Mouse (Mus musculus) CH12.LX (cell line): ENCODE measurements around the gene Iscu. TPM values are rescaled to one million over a fixed set of nuclear protein-coding genes. Genes with fewer than 3 reads are reported as not detected.
A peak's percentile ranks its signal among the peaks of the same experiment; 100 is the strongest.

ENCODE experiments used
- DNase-seq: peaks from one replicate; pipeline ENCODE4 v3.0.0-alpha.2; 2013; ENCODE audit errors: extremely low read depth
- H3K27ac ChIP-seq: 2 replicates; pipeline ENCODE4 v1.5.1; 2012; ENCODE audit warnings: low read depth, mild to moderate bottlenecking, control low read depth, moderate library complexity; ENCODE audit not compliant: insufficient read depth
- H3K27me3 ChIP-seq: replicated peaks from 2 replicates; pipeline ENCODE3; 2012; ENCODE audit warnings: inconsistent platforms
- H3K36me3 ChIP-seq, 2 experiments: replicated peaks in 1 of 2; 2 replicates each; pipeline versions ENCODE3 to v1.6.1; 2012; ENCODE audit warnings: inconsistent platforms in 1 of 2, low read length in 1 of 2, mild to moderate bottlenecking in 1 of 2, mixed read lengths in 1 of 2, moderate library complexity in 1 of 2; ENCODE audit not compliant: control insufficient read depth in 1 of 2, insufficient read depth in 1 of 2
- H3K4me1 ChIP-seq, 2 experiments: 2 replicates each; pipeline ENCODE4 v1.6.1; 2012; ENCODE audit warnings: inconsistent platforms in 1 of 2, moderate library complexity in 1 of 2; ENCODE audit not compliant: insufficient read depth in 2 of 2, control insufficient read depth in 1 of 2
- H3K4me2 ChIP-seq: 2 replicates; pipeline ENCODE4 v1.6.1; 2012; ENCODE audit warnings: low read depth, mild to moderate bottlenecking, control low read depth; ENCODE audit not compliant: poor library complexity, insufficient read depth, severe bottlenecking
- H3K4me3 ChIP-seq, 3 experiments: fragments of 150-350 bp in 1 of 3; sonication (generic) in 1 of 3; replicated peaks in 1 of 3; 2 replicates each; pipeline versions ENCODE3 to v1.5.1; 2011 to 2012; ENCODE audit warnings: low read depth in 2 of 3, low read length in 2 of 3, mild to moderate bottlenecking in 2 of 3, moderate library complexity in 2 of 3, control low read depth in 1 of 3, improper control_type of control experiment in 1 of 3, inconsistent platforms in 1 of 3, mixed read lengths in 1 of 3; ENCODE audit not compliant: poor library complexity in 1 of 3
- H3K79me2 ChIP-seq: replicated peaks from 2 replicates; pipeline ENCODE4 v1.6.1; 2012; ENCODE audit warnings: mild to moderate bottlenecking, moderate library complexity; ENCODE audit not compliant: control insufficient read depth, poor library complexity, insufficient read depth, severe bottlenecking; ENCODE audit errors: extremely low read depth
- H3K9ac ChIP-seq: 2 replicates; pipeline ENCODE4 v1.6.1; 2012; ENCODE audit warnings: low read depth, mild to moderate bottlenecking, control low read depth, moderate library complexity; ENCODE audit not compliant: insufficient read depth
- H3K9me3 ChIP-seq: replicated peaks from 2 replicates; pipeline ENCODE3; 2012; ENCODE audit warnings: low read length, inconsistent platforms, mixed read lengths
- BHLHE40 ChIP-seq: IDR thresholded peaks from 2 replicates; pipeline ENCODE4 v1.6.1; 2011; ENCODE audit warnings: mild to moderate bottlenecking, low read depth, low read length, improper control_type of control experiment
- CHD1 ChIP-seq: IDR thresholded peaks from 2 replicates; pipeline ENCODE4 v1.6.1; 2012; ENCODE audit warnings: low read depth, low read length, improper control_type of control experiment, inconsistent platforms
- CHD2 ChIP-seq: IDR thresholded peaks from 2 replicates; pipeline ENCODE4 v1.6.1; 2011; ENCODE audit warnings: low read length, improper control_type of control experiment
- E2F4 ChIP-seq: IDR thresholded peaks from 2 replicates; pipeline ENCODE4 v1.6.1; 2011; ENCODE audit warnings: low read depth, low read length, improper control_type of control experiment; ENCODE audit not compliant: insufficient replicate concordance
- EP300 ChIP-seq: IDR thresholded peaks from 2 replicates; pipeline ENCODE4 v1.6.1; 2011; ENCODE audit warnings: low read length, improper control_type of control experiment
- ETS1 ChIP-seq: conservative IDR thresholded peaks from 2 replicates; pipeline ENCODE4 v1.6.1; 2012; ENCODE audit warnings: low read depth, mild to moderate bottlenecking, inconsistent platforms, low read length, improper control_type of control experiment, moderate library complexity
- IRF4 ChIP-seq: IDR thresholded peaks from 2 replicates; pipeline ENCODE4 v1.6.1; 2014; ENCODE audit warnings: low read depth, mild to moderate bottlenecking, inconsistent platforms, low read length, improper control_type of control experiment
- JUN ChIP-seq: IDR thresholded peaks from 2 replicates; pipeline ENCODE4 v1.6.1; 2011; ENCODE audit warnings: low read depth, mild to moderate bottlenecking, low read length, improper control_type of control experiment, moderate library complexity; ENCODE audit not compliant: insufficient read depth
- JUND ChIP-seq: conservative IDR thresholded peaks from 2 replicates; pipeline ENCODE4 v1.6.1; 2011; ENCODE audit warnings: low read depth, low read length, improper control_type of control experiment
- KAT2A ChIP-seq: IDR thresholded peaks from 2 replicates; pipeline ENCODE4 v1.6.1; 2012; ENCODE audit warnings: low read length, improper control_type of control experiment, inconsistent platforms; ENCODE audit not compliant: insufficient replicate concordance
- MAFK ChIP-seq: IDR thresholded peaks from 2 replicates; pipeline ENCODE4 v1.6.1; 2011; ENCODE audit warnings: low read length, improper control_type of control experiment; ENCODE audit not compliant: insufficient replicate concordance
- MAX ChIP-seq: IDR thresholded peaks from 2 replicates; pipeline ENCODE4 v1.6.1; 2011; ENCODE audit warnings: low read length, improper control_type of control experiment
- MAZ ChIP-seq: IDR thresholded peaks from 2 replicates; pipeline ENCODE4 v1.6.1; 2012; ENCODE audit warnings: low read depth, mild to moderate bottlenecking, inconsistent platforms, low read length, improper control_type of control experiment, moderate library complexity
- MEF2A ChIP-seq: IDR thresholded peaks from 2 replicates; pipeline ENCODE4 v1.6.1; 2014; ENCODE audit warnings: low read depth, mild to moderate bottlenecking, inconsistent platforms, low read length, improper control_type of control experiment, borderline replicate concordance
- MXI1 ChIP-seq: IDR thresholded peaks from 2 replicates; pipeline ENCODE4 v1.6.1; 2011; ENCODE audit warnings: mild to moderate bottlenecking, low read depth, low read length, improper control_type of control experiment
- MYC ChIP-seq: IDR thresholded peaks from 2 replicates; pipeline ENCODE4 v1.6.1; 2011; ENCODE audit warnings: low read depth, mild to moderate bottlenecking, improper control_type of control experiment, low read length
- NELFE ChIP-seq: IDR thresholded peaks from 2 replicates; pipeline ENCODE4 v1.6.1; 2011; ENCODE audit warnings: low read depth, low read length, improper control_type of control experiment
- NRF1 ChIP-seq: IDR thresholded peaks from 2 replicates; pipeline ENCODE4 v1.6.1; 2014; ENCODE audit warnings: low read depth, mild to moderate bottlenecking, inconsistent platforms, low read length, improper control_type of control experiment, moderate library complexity
- POLR2AphosphoS2 ChIP-seq: IDR thresholded peaks from 2 replicates; pipeline ENCODE4 v1.6.1; 2011; ENCODE audit warnings: low read depth, low read length, improper control_type of control experiment
- RAD21 ChIP-seq: IDR thresholded peaks from 2 replicates; pipeline ENCODE4 v1.6.1; 2011; ENCODE audit warnings: low read depth, mild to moderate bottlenecking, low read length, improper control_type of control experiment, moderate library complexity
- RCOR1 ChIP-seq: conservative IDR thresholded peaks from 2 replicates; pipeline ENCODE4 v1.6.1; 2012; ENCODE audit warnings: low read depth, mild to moderate bottlenecking, inconsistent platforms, low read length, improper control_type of control experiment
- SIN3A ChIP-seq: IDR thresholded peaks from 2 replicates; pipeline ENCODE4 v1.6.1; 2012; ENCODE audit warnings: low read length, improper control_type of control experiment, inconsistent platforms
- SMC3 ChIP-seq: IDR thresholded peaks from 2 replicates; pipeline ENCODE4 v1.6.1; 2011; ENCODE audit warnings: low read depth, low read length, improper control_type of control experiment
- TBP ChIP-seq: conservative IDR thresholded peaks from 2 replicates; pipeline ENCODE4 v1.6.1; 2011; ENCODE audit warnings: low read depth, low read length, improper control_type of control experiment
- TCF12 ChIP-seq: IDR thresholded peaks from 2 replicates; pipeline ENCODE4 v1.6.1; 2014; ENCODE audit warnings: low read depth, mild to moderate bottlenecking, inconsistent platforms, low read length, improper control_type of control experiment
- USF1 ChIP-seq: IDR thresholded peaks from 2 replicates; pipeline ENCODE4 v1.6.1; 2014; ENCODE audit warnings: low read depth, mild to moderate bottlenecking, inconsistent platforms, low read length, improper control_type of control experiment
- ZC3H11A ChIP-seq: IDR thresholded peaks from 2 replicates; pipeline ENCODE4 v1.6.1; 2012; ENCODE audit warnings: low read depth, mild to moderate bottlenecking, inconsistent platforms, low read length, improper control_type of control experiment
- ZKSCAN1 ChIP-seq: IDR thresholded peaks from 2 replicates; pipeline ENCODE4 v1.6.1; 2012; ENCODE audit warnings: low read depth, inconsistent platforms, low read length, improper control_type of control experiment, borderline replicate concordance
- ZNF384 ChIP-seq: IDR thresholded peaks from 2 replicates; pipeline ENCODE4 v1.6.1; 2012; ENCODE audit warnings: low read depth, low read length, improper control_type of control experiment, inconsistent platforms
- dilution Hi-C: fragments of 300-500 bp; cut with MboI; formaldehyde crosslinking; loops from 2 replicates; pipeline ENCODE4 v1.14.3; 2020; ENCODE audit warnings: low sequenced_read_pairs; ENCODE audit not compliant: extremely low pct_unique_long_range_greater_than_20kb, extremely low pct_ligation_motif_present
- in situ Hi-C: fragments of 300-500 bp; cut with MboI; formaldehyde crosslinking; loops from 3 replicates; pipeline ENCODE4 v1.14.3; 2019; ENCODE audit warnings: low sequenced_read_pairs, low pct_ligation_motif_present, low pct_unique_long_range_greater_than_20kb, mixed read lengths
- polyA plus RNA-seq: library from polyadenylated mRNA; unstranded; fragments of >175 nt; gene quantifications from 2 replicates; pipeline ENCODE4 v1.2.1, GENCODE M21; 2012; ENCODE audit warnings: low read depth; ENCODE audit not compliant: insufficient read length
- total RNA-seq, 2 experiments: library from RNA; depleted of rRNA; stranded (reverse); fragments of 300-350 nt in 1 of 2; fragments of >200 nt in 1 of 2; gene quantifications; 2 replicates each; pipeline ENCODE4 v1.2.3; 2012 to 2014

The Iscu gene
- total and polyA plus RNA-seq, 3 experiments, result 72.1 to 86.7 (median 79.3) TPM

DNA sequence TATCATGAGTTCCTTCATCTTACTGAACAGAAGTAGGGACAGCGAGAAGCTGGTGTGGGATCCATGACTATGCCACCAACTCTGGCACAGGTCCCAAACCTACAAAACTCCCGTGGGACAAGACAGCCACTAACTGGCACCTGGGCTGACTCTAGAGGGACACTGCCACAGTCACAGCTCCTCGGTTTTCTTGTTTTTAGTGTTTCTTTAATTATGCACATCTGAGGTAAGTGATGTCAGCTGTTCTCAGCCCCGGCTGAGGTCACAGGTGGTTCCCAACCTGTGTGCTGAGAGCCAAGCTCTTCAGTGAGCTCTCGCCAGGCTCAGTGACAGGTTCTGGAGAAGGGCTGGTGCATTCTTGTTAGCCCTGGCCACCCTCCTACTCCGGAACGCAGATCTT lies 8.1 kb upstream of the Iscu start:
- in situ Hi-C loops, result no loop called here

DNA sequence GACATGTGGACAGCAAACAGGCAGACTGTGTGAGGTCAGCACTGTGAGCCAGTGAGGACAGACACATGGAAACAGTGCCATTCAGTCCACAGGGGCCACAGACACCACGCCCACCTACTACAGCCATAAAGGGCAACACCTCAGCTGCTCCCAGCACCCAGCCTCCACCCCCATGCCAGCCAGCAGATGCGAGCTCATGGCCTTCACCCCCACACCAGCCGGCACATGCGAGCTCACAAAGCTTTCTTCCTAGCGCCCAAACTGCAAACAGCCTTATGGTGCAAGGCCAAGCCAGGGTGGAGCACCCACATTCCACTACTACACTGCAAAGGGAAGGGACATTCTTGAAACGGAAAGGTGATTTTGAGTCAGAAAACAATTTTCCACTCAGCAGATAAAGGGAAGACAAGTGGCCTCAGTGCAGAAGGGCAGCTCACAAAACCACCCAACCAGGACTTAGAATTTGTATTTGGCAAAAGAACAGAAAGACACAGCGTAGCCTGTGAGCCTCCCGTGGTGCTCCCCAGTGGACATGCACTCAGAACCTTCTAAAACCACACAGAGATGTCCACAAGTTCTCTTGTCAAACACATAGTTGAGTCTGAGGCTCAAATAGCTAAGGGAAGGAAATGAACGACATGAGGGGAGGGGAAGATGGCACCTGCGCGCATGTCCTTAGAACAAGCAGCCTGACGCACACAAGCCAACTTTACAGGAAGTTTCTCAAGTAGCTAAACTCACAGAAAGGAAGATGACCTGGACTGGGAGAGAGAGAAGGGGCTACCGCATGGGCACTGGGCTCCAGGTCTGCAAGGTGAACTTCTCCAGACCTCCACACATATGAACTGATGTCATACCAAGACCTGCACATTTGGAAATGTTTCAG lies 6.7 kb upstream of the Iscu start:
- DNase-seq, result peak; percentile 43
- in situ Hi-C loops, result no loop called here
- no peak overlapping the region for H3K9ac ChIP-seq
- peaks cover 31 to 80% of the 10 kb centered on the region in 2 experiments for H3K4me1 ChIP-seq
- peaks cover 88% of the 10 kb centered on the region for H3K79me2 ChIP-seq
- H3K27ac ChIP-seq, result peak overlapping the region; percentile 77
- no peaks in the 10 kb centered on the region for H3K27me3 ChIP-seq
- peaks cover 53 to 82% of the 10 kb centered on the region in 2 experiments for H3K36me3 ChIP-seq
- H3K9me3 ChIP-seq, result no peaks in the 10 kb centered on the region
- peak overlapping the region in 1 of 3 experiments; percentile 8 for H3K4me3 ChIP-seq
- dilution Hi-C loops, result no loop called here
- peak overlapping the region; percentile 19 for H3K4me2 ChIP-seq
- TF ChIP-seq CHD2, result peak; percentile 27; the same call in 1 of the 2 replicates
- no peak for TF ChIP-seq ZC3H11A
- TF ChIP-seq EP300, result peak; percentile 78
- TF ChIP-seq SIN3A, result peak; percentile 52
- TF ChIP-seq MYC, result peak; percentile 15; the same call in 1 of the 2 replicates
- no peak for TF ChIP-seq USF1
- no peak for TF ChIP-seq CHD1
- no peak for TF ChIP-seq E2F4
- TF ChIP-seq BHLHE40, result peak; percentile 40; the same call in 1 of the 2 replicates
- peak; percentile 39; the same call in 1 of the 2 replicates for TF ChIP-seq MAX
- no peak for TF ChIP-seq MAFK
- no peak for TF ChIP-seq KAT2A
- TF ChIP-seq ETS1, result peak; percentile 59
- TF ChIP-seq NRF1, result peak; percentile 72
- TF ChIP-seq TCF12, result peak; percentile 41; the same call in 1 of the 2 replicates
- TF ChIP-seq RCOR1, result 0 out of 2 replicates have a peak, but pooled peaks have one; percentile 25
- peak; percentile 36 for TF ChIP-seq MXI1
- peak; percentile 19; the same call in 1 of the 2 replicates for TF ChIP-seq MAZ
- TF ChIP-seq IRF4, result peak; percentile 80

More for the DNA sequence above, 8.1 kb upstream of the Iscu start:
- no peak overlapping the region for H3K4me3 ChIP-seq
- peaks cover 64 to 89% of the 10 kb centered on the region in 2 experiments for H3K36me3 ChIP-seq
- H3K27ac ChIP-seq, result no peak overlapping the region
- no peaks in the 10 kb centered on the region for H3K9me3 ChIP-seq
- dilution Hi-C loops, result no loop called here
- H3K79me2 ChIP-seq, result peaks cover 73% of the 10 kb centered on the region
- peak; percentile 43 for DNase-seq
- no peak overlapping the region for H3K4me2 ChIP-seq
- H3K9ac ChIP-seq, result no peak overlapping the region
- peaks cover 27 to 70% of the 10 kb centered on the region in 2 experiments for H3K4me1 ChIP-seq
- H3K27me3 ChIP-seq, result no peaks in the 10 kb centered on the region
- TF ChIP-seq BHLHE40 (peak; percentile 62), ZNF384 (no peak), MAFK (0 out of 2 replicates have a peak, but pooled peaks have one; percentile 26), SMC3 (no peak), TCF12 (peak; percentile 81), IRF4 (peak; percentile 75), NELFE (no peak), MEF2A (0 out of 2 replicates have a peak, but pooled peaks have one; percentile 49), RCOR1 (0 out of 2 replicates have a peak, but pooled peaks have one; percentile 32), SIN3A (peak; percentile 52; the same call in 1 of the 2 replicates), CHD2 (peak; percentile 15; the same call in 1 of the 2 replicates), ETS1 (peak; percentile 95), ZC3H11A (no peak), ZKSCAN1 (no peak), JUND (0 out of 2 replicates have a peak, but pooled peaks have one; percentile 23), JUN (0 out of 2 replicates have a peak, but pooled peaks have one; percentile 5), CHD1 (no peak), EP300 (peak; percentile 79), TBP (no peak), RAD21 (no peak), KAT2A (no peak), POLR2AphosphoS2 (no peak), MAZ (no peak)
